Mouse (Mus musculus): ENCODE data around the gene Zfp583. TPM values are rescaled to one million over a fixed set of nuclear protein-coding genes. Genes with fewer than 3 reads are reported as not detected.
"Not testable (repeated sequence)": the region's sequence is repeated elsewhere in the genome, so short reads cannot be mapped to it uniquely, and the experiment has no call there.

Zfp583 gene
- polyA plus RNA-seq, 1 experiment: 0.80 TPM

- Histone ChIP-seq H3K4me3 (no peak within 1 kb of the TSS), H3ac (ENCODE audit: control insufficient read depth, insufficient read length) (no peak within 1 kb of the TSS), H3K27me3 (ENCODE audit: control insufficient read depth, insufficient read depth, insufficient read length) (no peaks in the 10 kb centered on the region), H3K36me3 (ENCODE audit: control insufficient read depth, insufficient read depth) (no peaks in the 10 kb centered on the region), H3K79me2 (ENCODE audit: control insufficient read depth, insufficient read depth) (no peaks in the 10 kb centered on the region), H3K4me2 (ENCODE audit: low read depth) (no peak within 1 kb of the TSS)
- TF ChIP-seq MYOD1 (IDR thresholded peaks at IDR 0.05; ENCODE audit: control insufficient read depth in 1 of 3, insufficient read length in 2 of 3, low read depth in 2 of 3) (no peak), CEBPB (IDR thresholded peaks at IDR 0.05; ENCODE audit: insufficient read depth, poor library complexity, severe bottlenecking) (no peak), MAX (IDR thresholded peaks at IDR 0.05; ENCODE audit: low read depth) (no peak), TCF3 (IDR thresholded peaks at IDR 0.05; ENCODE audit: insufficient read length, low read depth) (no peak), E2F4 (IDR thresholded peaks at IDR 0.05; ENCODE audit: insufficient read depth) (no peak), SRF (IDR thresholded peaks at IDR 0.05; ENCODE audit: control insufficient read depth, insufficient read length, low read depth) (no peak), POLR2A (IDR thresholded peaks at IDR 0.05; ENCODE audit: insufficient read length, low read depth) (no peak), TCF12 (IDR thresholded peaks at IDR 0.05; ENCODE audit: insufficient read depth, poor library complexity, severe bottlenecking) (no peak), REST (IDR thresholded peaks at IDR 0.05; ENCODE audit: insufficient read depth, insufficient read length) (no peak), POLR2AphosphoS2 (IDR thresholded peaks at IDR 0.05; ENCODE audit: insufficient read length, low read depth) (no peak), MYOG (IDR thresholded peaks at IDR 0.05; ENCODE audit: control insufficient read depth in 1 of 3, insufficient read depth in 1 of 3, insufficient read length in 2 of 3, low read depth in 2 of 3) (no peak), USF1 (IDR thresholded peaks at IDR 0.05; ENCODE audit: low read depth) (no peak)
These were observed 12.5 kb upstream of the Zfp583 start, which contains the start of gene Gm3854 for GRCm38 (mm10) chr7:6343501-6344071. Gm3854 (plus strand) TSS chr7:6343759.

DNA sequence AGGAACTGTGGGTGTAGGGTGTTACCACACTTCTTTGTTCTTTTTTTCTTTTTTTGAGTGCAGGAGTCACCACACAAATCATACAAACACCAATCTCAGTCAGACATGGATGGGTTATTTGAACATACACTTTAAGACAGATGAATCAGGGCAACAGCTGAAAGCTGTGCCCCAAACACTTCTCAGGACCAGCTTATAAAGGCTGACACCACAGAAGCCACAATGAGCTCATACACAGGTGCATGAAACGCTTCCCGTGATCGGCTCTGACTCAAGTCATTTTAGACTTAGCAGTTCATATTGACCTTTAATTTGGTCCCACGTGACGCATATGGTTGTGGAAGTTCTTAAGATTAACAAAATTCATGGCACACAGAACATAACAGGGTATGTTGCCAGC is 8.8 kb upstream of the Zfp583 start:
- no peak overlapping the region for H3K4me3 ChIP-seq
- no peak overlapping the region for H3ac ChIP-seq (ENCODE audit: control insufficient read depth, insufficient read length)
- no peaks in the 10 kb centered on the region for H3K79me2 ChIP-seq (ENCODE audit: control insufficient read depth, insufficient read depth)
- TF ChIP-seq MYOG (IDR thresholded peaks at IDR 0.05; ENCODE audit: control insufficient read depth in 1 of 3, insufficient read depth in 1 of 3, insufficient read length in 2 of 3, low read depth in 2 of 3) (peak in 2 of 3 experiments; percentile 66 to 74), TCF12 (IDR thresholded peaks at IDR 0.05; ENCODE audit: insufficient read depth, poor library complexity, severe bottlenecking) (peak; percentile 37), POLR2A (IDR thresholded peaks at IDR 0.05; ENCODE audit: insufficient read length, low read depth) (no peak), SRF (IDR thresholded peaks at IDR 0.05; ENCODE audit: control insufficient read depth, insufficient read length, low read depth) (no peak), CEBPB (IDR thresholded peaks at IDR 0.05; ENCODE audit: insufficient read depth, poor library complexity, severe bottlenecking) (no peak), POLR2AphosphoS2 (IDR thresholded peaks at IDR 0.05; ENCODE audit: insufficient read length, low read depth) (no peak), REST (IDR thresholded peaks at IDR 0.05; ENCODE audit: insufficient read depth, insufficient read length) (no peak), USF1 (IDR thresholded peaks at IDR 0.05; ENCODE audit: low read depth) (peak; percentile 78), MYOD1 (IDR thresholded peaks at IDR 0.05; ENCODE audit: control insufficient read depth in 1 of 3, insufficient read length in 2 of 3, low read depth in 2 of 3) (peak; percentile 71 to 87 (median 77)), MAX (IDR thresholded peaks at IDR 0.05; ENCODE audit: low read depth) (no peak), TCF3 (IDR thresholded peaks at IDR 0.05; ENCODE audit: insufficient read length, low read depth) (no peak), E2F4 (IDR thresholded peaks at IDR 0.05; ENCODE audit: insufficient read depth) (no peak)
- H3K36me3 ChIP-seq (ENCODE audit: control insufficient read depth, insufficient read depth): no peaks in the 10 kb centered on the region
- peak overlapping the region; percentile 10 for H3K4me2 ChIP-seq (ENCODE audit: low read depth)
- no peaks in the 10 kb centered on the region for H3K27me3 ChIP-seq (ENCODE audit: control insufficient read depth, insufficient read depth, insufficient read length)

- H3K4me3 ChIP-seq: peak overlapping the region; percentile 24
- no peaks in the 10 kb centered on the region for H3K27me3 ChIP-seq (ENCODE audit: control insufficient read depth, insufficient read depth, insufficient read length)
- peak overlapping the region; percentile 18 for H3K4me2 ChIP-seq (ENCODE audit: low read depth)
These were observed 440 bp downstream of the Zfp583 start for GRCm38 (mm10) chr7:6330458-6331232.

DNA sequence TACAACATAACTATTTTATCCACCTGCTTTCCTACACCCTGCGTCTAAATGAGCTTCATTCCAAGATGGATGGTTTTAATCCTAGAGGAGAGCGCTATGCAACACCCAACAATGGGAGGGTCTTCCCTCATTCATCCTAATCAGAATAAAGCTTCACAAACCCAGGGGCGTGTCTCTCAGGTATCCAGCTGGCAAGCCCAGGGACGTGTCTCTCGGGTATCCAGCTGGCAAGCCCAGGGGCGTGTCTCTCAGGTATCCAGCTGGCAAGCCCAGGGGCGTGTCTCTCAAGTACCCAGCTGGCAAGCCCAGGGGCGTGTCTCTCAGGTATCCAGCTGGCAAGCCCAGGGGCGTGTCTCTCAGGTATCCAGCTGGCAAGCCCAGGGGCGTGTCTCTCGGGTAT is 30.3 kb downstream of the Zfp583 start:
- not testable (repeated sequence) for H3ac ChIP-seq (ENCODE audit: control insufficient read depth, insufficient read length); H3K79me2 ChIP-seq (ENCODE audit: control insufficient read depth, insufficient read depth); H3K27me3 ChIP-seq (ENCODE audit: control insufficient read depth, insufficient read depth, insufficient read length); H3K4me2 ChIP-seq (ENCODE audit: low read depth); H3K4me3 ChIP-seq
- peaks cover 12% of the 10 kb centered on the region for H3K36me3 ChIP-seq (ENCODE audit: control insufficient read depth, insufficient read depth)

More at GRCm38 (mm10) chr7:6330458-6331232, 440 bp downstream of the Zfp583 start:
- H3ac ChIP-seq (ENCODE audit: control insufficient read depth, insufficient read length): no peak overlapping the region
- H3K36me3 ChIP-seq (ENCODE audit: control insufficient read depth, insufficient read depth): no peaks in the 10 kb centered on the region
- H3K79me2 ChIP-seq (ENCODE audit: control insufficient read depth, insufficient read depth): no peaks in the 10 kb centered on the region
- no peak for TF ChIP-seq MAX (IDR thresholded peaks at IDR 0.05; ENCODE audit: low read depth)
- TF ChIP-seq TCF12 (IDR thresholded peaks at IDR 0.05; ENCODE audit: insufficient read depth, poor library complexity, severe bottlenecking): no peak
- no peak for TF ChIP-seq USF1 (IDR thresholded peaks at IDR 0.05; ENCODE audit: low read depth)
- TF ChIP-seq POLR2AphosphoS2 (IDR thresholded peaks at IDR 0.05; ENCODE audit: insufficient read length, low read depth): no peak
- no peak for TF ChIP-seq MYOD1 (IDR thresholded peaks at IDR 0.05; ENCODE audit: control insufficient read depth in 1 of 3, insufficient read length in 2 of 3, low read depth in 2 of 3)

DNA sequence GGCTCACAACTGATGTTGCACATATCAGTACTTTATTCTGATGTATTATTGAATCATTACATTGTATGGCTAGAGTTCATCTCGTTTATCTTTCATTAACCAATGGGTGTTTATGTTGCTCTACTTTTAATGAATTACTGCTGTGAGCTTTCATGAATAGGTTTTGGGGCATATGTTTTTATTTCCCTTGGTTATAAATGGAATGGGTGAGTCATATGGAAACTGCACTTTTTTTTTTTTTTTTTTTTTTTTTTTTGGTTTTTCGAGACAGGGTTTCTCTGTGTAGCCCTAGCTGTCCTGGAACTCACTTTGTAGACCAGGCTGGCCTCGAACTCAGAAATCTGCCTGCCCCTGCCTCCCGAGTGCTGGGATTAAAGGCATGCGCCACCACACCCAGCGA is 40.0 kb downstream of the Zfp583 start:
- H3K27me3 ChIP-seq (ENCODE audit: control insufficient read depth, insufficient read depth, insufficient read length); H3K4me3 ChIP-seq; H3K79me2 ChIP-seq (ENCODE audit: control insufficient read depth, insufficient read depth); H3K4me2 ChIP-seq (ENCODE audit: low read depth); H3K36me3 ChIP-seq (ENCODE audit: control insufficient read depth, insufficient read depth); H3ac ChIP-seq (ENCODE audit: control insufficient read depth, insufficient read length): not testable (repeated sequence)

Data from myocyte (in vitro differentiated cells).